Mouse (Mus musculus): ENCODE data around the gene Gabarap. TPM values are rescaled to one million over a fixed set of nuclear protein-coding genes. Genes with fewer than 3 reads are reported as not detected.

Gene Gabarap
- total and polyA plus RNA-seq, 3 experiments, result 132 to 241 TPM; not detected in 1

DNA sequence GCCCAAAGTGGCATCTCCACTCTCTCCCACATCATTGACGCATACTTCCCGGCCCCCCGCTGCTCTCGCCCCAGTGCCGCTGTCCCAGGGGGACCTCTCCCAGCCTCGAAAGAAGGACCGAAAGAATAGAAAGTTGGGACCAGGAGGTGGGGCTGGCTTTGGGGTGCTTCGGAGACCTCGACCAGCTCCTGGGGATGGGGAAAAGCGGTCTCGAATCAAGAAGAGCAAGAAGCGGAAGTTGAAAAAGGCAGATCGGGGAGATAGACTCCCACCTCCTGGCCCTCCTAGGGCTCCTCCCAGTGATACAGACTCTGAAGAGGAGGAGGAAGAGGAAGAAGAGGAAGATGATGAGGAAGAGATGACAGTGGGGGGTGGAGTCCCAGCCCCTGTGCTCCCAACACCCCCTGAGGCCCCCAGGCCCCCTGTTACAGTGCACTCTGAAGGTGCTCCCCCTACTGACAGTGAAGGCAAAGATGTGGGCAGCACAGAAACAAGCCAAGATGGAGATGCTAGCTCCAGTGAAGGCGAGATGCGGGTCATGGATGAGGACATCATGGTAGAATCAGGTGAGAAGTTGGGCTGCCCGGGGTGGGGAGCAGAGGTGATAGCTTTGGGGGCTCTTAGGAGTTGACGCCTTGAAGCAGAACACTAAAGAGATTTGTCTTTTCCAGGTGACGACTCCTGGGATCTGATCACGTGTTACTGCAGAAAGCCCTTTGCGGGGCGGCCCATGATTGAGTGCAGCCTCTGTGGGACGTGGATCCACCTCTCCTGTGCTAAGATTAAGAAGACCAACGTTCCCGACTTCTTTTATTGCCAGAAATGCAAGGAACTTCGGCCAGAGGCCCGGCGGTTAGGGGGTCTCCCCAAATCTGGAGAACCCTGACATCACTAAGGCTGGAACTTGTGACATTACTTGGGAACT, 7.9 kb downstream of the Gabarap start:
- Histone ChIP-seq H3K9me3 (replicated peaks; ENCODE audit: insufficient read depth, low read length) (no peaks in the 10 kb centered on the region), H3K4me1 (ENCODE audit: control insufficient read depth in 1 of 2, insufficient read depth in 2 of 2, low read length in 2 of 2) (peaks cover 16 to 41% of the 10 kb centered on the region in 2 experiments), H3K4me3 (ENCODE audit: control insufficient read depth in 1 of 2, insufficient read depth in 1 of 2, low read depth in 2 of 2, low read length in 2 of 2) (peak overlapping the region in 1 of 2 experiments; percentile 17; a peak in 2 of 4 replicates), H3K9ac (ENCODE audit: control insufficient read depth, low read depth, low read length, poor library complexity, severe bottlenecking) (peak overlapping the region; percentile 47), H3K36me3 (ENCODE audit: control insufficient read depth in 1 of 2, insufficient read depth in 2 of 2, low read length in 2 of 2) (peaks cover 8 to 47% of the 10 kb centered on the region in 2 experiments), H3K79me2 (ENCODE audit: control insufficient read depth, insufficient read depth, low read length, poor library complexity) (peaks cover 50% of the 10 kb centered on the region), H3K27ac (ENCODE audit: control insufficient read depth, low read depth, low read length) (peak overlapping the region; percentile 83), H3K27me3 (ENCODE audit: control insufficient read depth in 1 of 2, insufficient read depth in 2 of 2, low read length in 2 of 2) (no peaks in the 10 kb centered on the region)
- peak; percentile 90 for DNase-seq (ENCODE audit: low read depth, low spot score)
- TF ChIP-seq TCF12 (IDR thresholded peaks at IDR 0.05; ENCODE audit: low read depth, low read length) (no peak), CHD2 (IDR thresholded peaks at IDR 0.05; ENCODE audit: low read length) (no peak), JUND (IDR thresholded peaks at IDR 0.05; ENCODE audit: low read depth, low read length) (no peak), NELFE (IDR thresholded peaks at IDR 0.05; ENCODE audit: low read depth, low read length) (peak; percentile 36; the same call in 1 of the 2 replicates), POLR2A (IDR thresholded peaks at IDR 0.05; ENCODE audit: control insufficient read depth in 1 of 2, insufficient read depth in 1 of 2, low read depth in 1 of 2, low read length in 2 of 2, poor library complexity in 1 of 2) (peak in 1 of 2 experiments; percentile 38; a peak in 2 of 4 replicates), CHD1 (IDR thresholded peaks at IDR 0.05; ENCODE audit: low read depth, low read length) (no peak), MAZ (IDR thresholded peaks at IDR 0.05; ENCODE audit: low read depth, low read length) (peak; percentile 87), SMC3 (IDR thresholded peaks at IDR 0.05; ENCODE audit: low read depth, low read length) (no peak), EP300 (IDR thresholded peaks at IDR 0.05; ENCODE audit: low read depth in 1 of 2, low read length in 2 of 2) (peak; percentile 62 to 68; a peak in 3 of 4 replicates), ZNF384 (IDR thresholded peaks at IDR 0.05; ENCODE audit: low read depth, low read length) (no peak), E2F4 (IDR thresholded peaks at IDR 0.05; ENCODE audit: borderline replicate concordance, low read depth, low read length) (no peak), SIN3A (IDR thresholded peaks at IDR 0.05; ENCODE audit: low read length) (peak; percentile 81), TAL1 (IDR thresholded peaks at IDR 0.05; ENCODE audit: low read length) (no peak), ZMIZ1 (IDR thresholded peaks at IDR 0.05; ENCODE audit: low read depth, low read length) (no peak), GATA1 (IDR thresholded peaks at IDR 0.05; ENCODE audit: low read depth, low read length) (peak; percentile 85), ETS1 (IDR thresholded peaks at IDR 0.05; ENCODE audit: low read depth, low read length) (peak; percentile 55; the same call in 1 of the 2 replicates), CTCF (IDR thresholded peaks at IDR 0.05 in 2 of 3, conservative IDR thresholded peaks at IDR 0.05 in 1 of 3; ENCODE audit: control insufficient read depth in 1 of 3, insufficient read depth in 1 of 3, low read depth in 2 of 3, low read length in 3 of 3, poor library complexity in 1 of 3, severe bottlenecking in 1 of 3) (peak; percentile 36 to 47 (median 38); a peak in 5 of 6 replicates), POLR2AphosphoS2 (IDR thresholded peaks at IDR 0.05; ENCODE audit: low read length) (no peak; the same call in 1 of the 2 replicates), KAT2A (conservative IDR thresholded peaks at IDR 0.05; ENCODE audit: low read depth, low read length) (no peak), POLR2AphosphoS5 (IDR thresholded peaks at IDR 0.05; ENCODE audit: borderline replicate concordance, low read depth, low read length) (no peak), BHLHE40 (IDR thresholded peaks at IDR 0.05; ENCODE audit: borderline replicate concordance, low read depth, low read length) (peak; percentile 32; the same call in 1 of the 2 replicates), ELF1 (IDR thresholded peaks at IDR 0.05; ENCODE audit: low read depth, low read length) (peak; percentile 79), ZKSCAN1 (IDR thresholded peaks at IDR 0.05; ENCODE audit: low read depth, low read length) (no peak), RCOR1 (IDR thresholded peaks at IDR 0.05; ENCODE audit: low read depth, low read length) (peak; percentile 56; the same call in 1 of the 2 replicates), GABPA (IDR thresholded peaks at IDR 0.05; ENCODE audit: low read depth, low read length) (no peak), MYC (IDR thresholded peaks at IDR 0.05; ENCODE audit: low read depth, low read length) (peak; percentile 47; the same call in 1 of the 2 replicates), MEF2A (IDR thresholded peaks at IDR 0.05; ENCODE audit: extremely low read depth, insufficient replicate concordance, low read depth, low read length, poor library complexity, severe bottlenecking) (no peak), HCFC1 (IDR thresholded peaks at IDR 0.05; ENCODE audit: low read depth, low read length) (peak; percentile 72), MYB (IDR thresholded peaks at IDR 0.05; ENCODE audit: low read depth, low read length) (no peak), RAD21 (IDR thresholded peaks at IDR 0.05; ENCODE audit: low read depth, low read length) (no peak), MAFK (IDR thresholded peaks at IDR 0.05; ENCODE audit: borderline replicate concordance, low read depth, low read length) (no peak), ZC3H11A (IDR thresholded peaks at IDR 0.05; ENCODE audit: low read depth, low read length) (no peak), MXI1 (IDR thresholded peaks at IDR 0.05; ENCODE audit: low read depth, low read length) (no peak; the same call in 1 of the 2 replicates), USF1 (IDR thresholded peaks at IDR 0.05; ENCODE audit: low read depth, low read length) (peak; percentile 57), USF2 (IDR thresholded peaks at IDR 0.05; ENCODE audit: borderline replicate concordance in 1 of 2, insufficient read depth in 1 of 2, low read depth in 1 of 2, low read length in 2 of 2) (no peak)
